Mouse (Mus musculus) E14TG2a.4 (cell line): ENCODE measurements at regions not wholly inside any gene's neighbourhood (a gene's known extent, or its start where the extent isn't known, plus 50 kb on each side); places are given as distances from the start of the nearest gene placed in this dataset.

Experiments
- CTCF ChIP-seq: conservative IDR thresholded peaks from 2 replicates; pipeline ENCODE4 v1.5.1; 2014; ENCODE audit warnings: low read length
- NANOG ChIP-seq: IDR thresholded peaks from 2 replicates; pipeline ENCODE4 v1.6.1; 2014; ENCODE audit warnings: borderline replicate concordance, low read length, mixed read lengths
- POU5F1 ChIP-seq: IDR thresholded peaks from 2 replicates; pipeline ENCODE4 v1.6.1; 2014; ENCODE audit warnings: low read length, borderline replicate concordance

DNA sequence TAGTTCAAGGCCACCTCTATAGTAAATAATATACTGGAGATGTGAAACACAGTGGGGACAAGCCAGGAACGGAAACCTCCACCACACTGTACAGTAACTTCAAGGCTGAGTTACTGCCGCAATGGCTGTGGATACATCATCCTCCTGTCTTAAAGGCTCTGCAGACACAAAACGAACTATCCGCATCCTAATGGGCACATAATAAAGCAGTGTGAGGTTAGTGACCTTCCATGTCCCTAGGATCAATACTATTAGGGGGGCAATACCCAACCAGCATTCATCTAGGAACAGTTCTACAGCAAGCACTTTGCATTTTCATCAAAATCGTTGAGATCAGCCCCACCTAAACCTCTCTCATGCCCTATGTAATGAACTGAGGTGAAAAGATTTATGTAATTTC is 142.4 kb upstream of the Zfand5 start:
- TF ChIP-seq CTCF (no peak), POU5F1 (no peak), NANOG (no peak)
